Mouse (Mus musculus) bone marrow, adult 2 months (tissue): ENCODE data around the gene Tmed2.

Experiments used
- CTCF ChIP-seq: fragments of 200-500 bp; IDR thresholded peaks from 2 replicates; pipeline ENCODE4 v1.5.1; 2011; ENCODE audit warnings: low read length, control low read depth; ENCODE audit not compliant: control insufficient read depth, insufficient read depth
- POLR2A ChIP-seq: fragments of 200-500 bp; IDR thresholded peaks from 2 replicates; pipeline ENCODE4 v1.6.1; 2011; ENCODE audit warnings: low read depth, mild to moderate bottlenecking, control low read depth, low read length, borderline replicate concordance; ENCODE audit not compliant: control insufficient read depth

DNA sequence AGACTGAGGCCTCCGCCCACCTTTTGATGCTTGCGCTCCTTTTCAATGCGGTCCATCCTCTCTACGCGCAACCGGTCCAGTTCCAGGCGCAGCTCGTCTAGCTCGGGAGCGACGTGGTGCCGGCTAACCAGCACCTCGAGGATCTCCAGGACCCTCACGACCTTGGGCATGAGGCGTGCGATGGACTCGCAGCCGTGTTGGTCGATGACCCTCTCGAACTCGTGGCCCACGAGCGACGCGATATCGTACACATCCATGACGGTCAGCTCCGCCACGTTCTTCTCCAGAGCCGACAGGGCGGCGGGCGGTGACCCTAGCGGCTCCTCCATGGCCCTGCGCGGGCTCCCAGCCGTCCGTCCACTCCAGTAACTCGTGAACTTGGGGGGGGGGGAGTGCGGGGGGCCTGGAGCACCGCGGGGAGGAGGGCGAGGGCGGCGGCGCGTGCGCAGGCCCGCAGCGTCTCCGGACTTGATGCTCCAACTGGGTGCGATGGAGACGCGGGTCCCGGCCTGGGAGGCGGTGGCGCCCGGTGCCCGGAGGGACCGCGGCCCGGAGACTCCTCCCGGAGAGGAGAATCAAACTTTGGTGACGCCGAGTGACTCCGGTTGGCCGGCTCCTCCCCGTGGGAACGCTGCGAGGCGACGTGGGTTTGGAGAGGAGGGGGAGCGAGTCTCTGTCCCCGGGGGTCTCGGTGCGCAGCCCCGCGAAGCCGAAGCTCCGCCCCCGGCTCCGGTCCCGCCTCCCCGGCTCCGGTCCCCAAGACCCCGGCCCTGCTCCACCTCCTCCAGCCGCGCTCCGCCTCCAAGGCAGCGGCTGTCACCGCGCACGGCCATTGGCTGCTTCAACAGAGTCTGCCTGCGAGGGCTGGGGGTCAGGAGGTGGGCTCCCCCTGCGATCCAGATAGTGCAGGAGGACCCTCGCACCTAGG lies 9.6 kb upstream of the Tmed2 start, which contains the start of gene Rilpl1:
- no peak for TF ChIP-seq CTCF
- TF ChIP-seq POLR2A: no peak
